Mouse (Mus musculus) monocyte, adult 59 days (primary cell): ENCODE results near the gene Clec2g. TPM values are rescaled to one million over a fixed set of nuclear protein-coding genes. Genes with fewer than 3 reads are reported as not detected.

Source experiments
- total RNA-seq, 2 experiments: library from RNA; stranded (reverse); gene quantifications; one replicate each; pipeline ENCODE4 v1.2.4; 2023

The Clec2g gene
- total RNA-seq, result 1 to 10 TPM; 7.1 to 7.8 TPM

DNA sequence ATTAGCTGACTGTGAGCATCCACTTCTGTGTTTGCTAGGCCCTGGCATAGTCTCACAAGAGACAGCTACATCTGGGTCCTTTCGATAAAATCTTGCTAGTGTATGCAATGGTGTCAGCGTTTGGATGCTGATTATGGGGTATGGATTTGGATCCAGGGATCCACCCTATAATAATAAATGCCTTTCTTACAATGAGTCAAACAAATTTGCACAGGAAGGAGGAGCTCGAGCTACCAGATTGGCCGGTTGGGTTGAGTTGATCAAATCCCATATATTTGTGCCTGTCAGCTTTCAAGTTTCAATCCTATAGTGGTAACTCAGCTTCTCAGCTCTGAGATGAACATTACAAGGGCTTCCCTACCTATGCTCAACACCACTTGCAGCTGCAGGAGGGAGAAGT is at the start of gene Clec2g:
Gene Clec2g (plus strand): TSS at position 301 of the 400 bp plus-strand sequence.

GRCm38 (mm10) chr6:128887091-128887790 is 46.9 kb upstream of the Clec2g start, which contains the start of gene Clec2i:
Gene Clec2i, plus strand, starts transcription at chr6:128887588.

DNA sequence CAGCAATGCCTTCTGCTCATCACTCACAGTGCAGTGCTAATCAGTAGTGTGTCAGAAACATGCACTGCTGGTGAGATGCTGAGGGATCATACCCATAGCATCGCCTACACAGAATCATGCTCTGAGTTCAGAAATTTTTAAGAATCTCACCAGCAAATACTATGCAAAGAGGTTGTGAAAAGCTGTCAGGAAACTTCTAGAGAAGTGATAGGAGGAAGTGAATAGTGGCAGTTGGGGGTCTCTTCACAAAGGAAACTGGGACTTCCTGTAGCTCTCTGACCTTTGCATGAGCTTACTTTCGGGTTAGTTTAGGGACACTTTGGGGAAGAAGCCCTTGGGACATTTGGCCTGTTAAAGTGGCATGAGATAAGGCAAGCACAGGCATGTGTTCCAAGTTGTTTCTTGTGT is 43.2 kb upstream of the Clec2g start, which contains the start of gene BC035044:
Gene BC035044 (minus strand): TSS at position 179 of the 408 bp plus-strand sequence.

Other genes with a start within 250 kb of the Clec2g start
- not detected for gene Klrb1, start 211.3 kb upstream of the Clec2g start, total RNA-seq
- under 1 TPM; 0.27 to 0.60 TPM for gene Klrb1c, start 145.2 kb upstream of the Clec2g start, total RNA-seq
- not detected for gene Gm44511, start 108.1 kb upstream of the Clec2g start, total RNA-seq
- gene Klrb1b, start 108.0 kb upstream of the Clec2g start, total RNA-seq, result under 1 TPM in 1 of 2 experiments, not detected in 1; 0.50 TPM
- 10 to 100 TPM; 32.5 to 32.6 TPM for gene Clec2i, start 46.8 kb upstream of the Clec2g start, total RNA-seq
- gene BC035044, start 43.3 kb upstream of the Clec2g start, total RNA-seq, result 100 to 1,000 TPM in 1 of 2 experiments, 10 to 100 TPM in 1; 97.2 to 102 TPM
- gene Klrb1f, start 111.5 kb downstream of the Clec2g start, total RNA-seq, result 1 to 10 TPM; 1.8 to 5.8 TPM
- gene Clec2e, start 166.5 kb downstream of the Clec2g start, total RNA-seq, result not detected
- gene Clec2d, start 246.2 kb downstream of the Clec2g start, total RNA-seq, result 100 to 1,000 TPM; 117 to 130 TPM